Mouse (Mus musculus) forebrain, embryonic 15.5 days (tissue): ENCODE results near the gene Eml3. TPM values are rescaled to one million over a fixed set of nuclear protein-coding genes. Genes with fewer than 3 reads are reported as not detected.
A peak's percentile ranks its signal among the peaks of the same experiment; 100 is the strongest.

Experiments
- ATAC-seq: fragments of 200-750 bp; cut with Nextera tagmentation; replicated peaks from 2 replicates; pipeline ENCODE4 v1.8.0; 2017; ENCODE audit warnings: mild to moderate bottlenecking, moderate TSS enrichment, moderate library complexity
- H3K27ac ChIP-seq: fragments of 300-500 bp; sonication (generic); replicated peaks from 2 replicates; pipeline ENCODE4 v1.5.1; 2015; ENCODE audit warnings: mild to moderate bottlenecking, inconsistent platforms
- H3K27me3 ChIP-seq: fragments of 300-500 bp; sonication (generic); 2 replicates; pipeline ENCODE4 v1.6.1; 2015; ENCODE audit warnings: inconsistent platforms
- H3K36me3 ChIP-seq: fragments of 300-500 bp; sonication (generic); 2 replicates; pipeline ENCODE4 v1.6.1; 2015; ENCODE audit warnings: mild to moderate bottlenecking, inconsistent platforms
- H3K4me1 ChIP-seq: fragments of 300-500 bp; sonication (generic); 2 replicates; pipeline ENCODE4 v1.6.1; 2015; ENCODE audit warnings: inconsistent platforms
- H3K4me2 ChIP-seq: fragments of 300-500 bp; sonication (generic); replicated peaks from 2 replicates; pipeline ENCODE4 v1.6.1; 2015; ENCODE audit warnings: mild to moderate bottlenecking, inconsistent platforms
- H3K4me3 ChIP-seq: fragments of 300-500 bp; sonication (generic); 2 replicates; pipeline ENCODE4 v1.5.1; 2015; ENCODE audit warnings: mild to moderate bottlenecking, inconsistent platforms
- H3K9ac ChIP-seq: fragments of 300-500 bp; sonication (generic); replicated peaks from 2 replicates; pipeline ENCODE4 v1.6.1; 2015; ENCODE audit warnings: mild to moderate bottlenecking, inconsistent platforms
- H3K9me3 ChIP-seq: fragments of 300-500 bp; sonication (generic); 2 replicates; pipeline ENCODE4 v1.6.1; 2016; ENCODE audit warnings: inconsistent platforms
- whole genome bisulfite sequencing: fragments of 180-500 bp; shearing (Covaris S2); methylation state at CpG from one replicate; pipeline ENCODE4 v1.1.7; 2015; ENCODE audit warnings: mixed read lengths; 5-methylcytosine and 5-hydroxymethylcytosine counted together
- polyA plus RNA-seq: library from polyadenylated mRNA; unstranded; fragments of >200 nt; fragmentation: Nextera tagmentation; extraction: Ambion mirVana; gene quantifications from 2 replicates; pipeline ENCODE4 v1.2.1, GENCODE M21; 2015

The Eml3 gene
- polyA plus RNA-seq, 1 experiment from 2014 or later, result 11.7 TPM

DNA sequence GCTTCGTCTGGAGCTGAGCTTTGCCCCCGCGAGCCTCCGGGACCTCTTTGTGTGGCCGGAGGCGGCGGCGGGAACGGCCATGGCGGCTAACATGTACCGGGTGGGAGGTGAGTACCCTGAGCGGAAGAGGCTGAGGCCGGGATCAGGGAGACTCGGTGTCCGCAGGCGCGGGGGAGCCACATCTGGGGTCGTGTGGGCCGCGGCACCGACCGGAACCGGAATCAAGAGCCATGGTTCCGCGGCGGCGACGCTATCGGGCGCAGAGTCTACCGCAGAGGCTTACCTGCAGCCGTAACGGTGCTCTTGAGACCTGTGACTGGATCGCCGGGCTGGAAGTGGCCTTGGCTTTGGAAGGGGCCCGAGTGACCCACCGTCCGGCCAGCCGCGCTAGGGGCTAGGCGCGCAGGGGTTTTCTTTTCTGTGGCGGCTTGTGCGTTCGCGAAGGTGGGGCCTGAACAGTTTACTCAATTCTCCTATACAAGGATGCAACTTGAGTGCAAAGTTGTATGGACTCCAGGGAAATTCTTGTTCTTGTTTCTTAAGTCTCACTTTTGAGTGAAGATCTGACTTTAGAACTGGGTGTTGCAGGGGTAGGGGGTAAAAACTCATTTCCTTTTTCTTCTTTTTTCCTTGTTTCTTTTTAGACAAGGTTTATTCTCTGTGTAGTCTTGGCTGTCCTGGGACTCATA lies 13.1 kb downstream of the Eml3 start:
- Histone ChIP-seq H3K4me1 (peaks cover 40% of the 10 kb centered on the region), H3K9me3 (no peaks in the 10 kb centered on the region), H3K36me3 (peaks cover 26% of the 10 kb centered on the region), H3K4me3 (peak overlapping the region; percentile 100), H3K27ac (peak overlapping the region; percentile 95), H3K27me3 (no peaks in the 10 kb centered on the region), H3K9ac (peak overlapping the region; percentile 99), H3K4me2 (peak overlapping the region; percentile 68)
- under 1% methylated on average over 46 of the region's 46 CpGs for WGBS
- ATAC-seq, result peak; percentile 59

GRCm38 (mm10) chr19:8943047-8943446 lies 13.7 kb downstream of the Eml3 start:
- Histone ChIP-seq H3K27me3 (no peaks in the 10 kb centered on the region), H3K4me2 (peak overlapping the region; percentile 68), H3K36me3 (peaks cover 33% of the 10 kb centered on the region), H3K4me1 (peaks cover 40% of the 10 kb centered on the region), H3K27ac (no peak overlapping the region), H3K9me3 (no peaks in the 10 kb centered on the region), H3K4me3 (peak overlapping the region; percentile 100), H3K9ac (peak overlapping the region; percentile 99)
- no peak for ATAC-seq
- WGBS, result 67% methylated on average over 2 of the region's 2 CpGs

GRCm38 (mm10) chr19:8944062-8944461 lies 14.7 kb downstream of the Eml3 start:
- H3K27ac ChIP-seq, result peak overlapping the region; percentile 27; the same call in 1 of the 2 replicates
- H3K9ac ChIP-seq, result peak overlapping the region; percentile 33
- ATAC-seq, result no peak
- 42% methylated on average over 5 of the region's 5 CpGs for WGBS
- no peaks in the 10 kb centered on the region for H3K27me3 ChIP-seq
- no peaks in the 10 kb centered on the region for H3K9me3 ChIP-seq
- peak overlapping the region; percentile 68 for H3K4me2 ChIP-seq
- peaks cover 43% of the 10 kb centered on the region for H3K36me3 ChIP-seq
- H3K4me1 ChIP-seq, result peaks cover 40% of the 10 kb centered on the region
- peak overlapping the region; percentile 100 for H3K4me3 ChIP-seq

DNA sequence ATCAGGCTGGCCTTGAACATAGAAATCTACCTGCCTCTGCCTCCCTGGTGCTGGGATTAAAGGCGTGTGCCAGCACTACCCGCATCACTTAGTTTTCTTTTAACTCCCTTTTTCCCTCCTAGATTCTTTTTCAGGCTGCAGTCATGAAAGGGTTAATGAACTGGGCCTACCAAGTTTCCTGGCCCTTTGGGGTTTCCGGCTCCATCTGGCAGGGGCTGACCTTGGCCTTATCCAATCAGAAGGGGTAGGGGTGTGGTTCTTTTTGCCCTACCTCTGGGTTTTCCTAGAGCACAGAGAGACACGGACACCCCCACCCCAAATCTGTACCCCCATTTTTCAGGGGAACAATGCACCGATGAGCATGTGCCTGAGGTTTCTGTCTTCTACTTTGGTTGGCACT lies 15.4 kb downstream of the Eml3 start:
- no peaks in the 10 kb centered on the region for H3K9me3 ChIP-seq
- peaks cover 40% of the 10 kb centered on the region for H3K4me1 ChIP-seq
- peak overlapping the region; percentile 16; the same call in 1 of the 2 replicates for H3K9ac ChIP-seq
- H3K27me3 ChIP-seq, result no peaks in the 10 kb centered on the region
- H3K36me3 ChIP-seq, result peaks cover 48% of the 10 kb centered on the region
- no peak for ATAC-seq
- peak overlapping the region; percentile 68 for H3K4me2 ChIP-seq
- WGBS, result 31% methylated on average over 5 of the region's 5 CpGs
- 0 out of 2 replicates have a peak overlapping the region, but pooled peaks have one; percentile 23 for H3K27ac ChIP-seq
- peak overlapping the region; percentile 22 for H3K4me3 ChIP-seq

DNA sequence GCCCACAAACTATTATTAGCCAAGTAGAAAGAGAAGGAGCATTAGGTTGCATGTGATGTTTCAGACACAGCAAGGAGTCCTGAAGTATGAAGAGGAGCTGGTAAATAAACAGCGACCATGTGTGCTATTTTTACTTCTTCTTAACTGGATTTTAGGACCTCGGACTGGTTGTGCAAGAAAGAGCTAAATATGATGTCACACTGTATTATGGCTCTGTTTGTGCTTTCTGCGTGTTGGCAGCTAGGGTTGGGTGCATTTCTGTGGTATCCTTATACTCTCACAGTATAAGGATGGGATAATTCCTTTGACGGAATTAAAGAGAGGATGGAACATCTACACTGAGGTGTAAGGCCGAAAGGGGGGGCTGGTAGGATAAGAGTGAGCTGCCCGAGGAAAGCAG lies 15.9 kb downstream of the Eml3 start:
- Histone ChIP-seq H3K9ac (no peak overlapping the region), H3K27ac (0 out of 2 replicates have a peak overlapping the region, but pooled peaks have one; percentile 23), H3K9me3 (no peaks in the 10 kb centered on the region), H3K4me2 (peak overlapping the region; percentile 68), H3K27me3 (no peaks in the 10 kb centered on the region), H3K36me3 (peaks cover 51% of the 10 kb centered on the region), H3K4me1 (peaks cover 40% of the 10 kb centered on the region), H3K4me3 (peak overlapping the region; percentile 22; the same call in 1 of the 2 replicates)
- ATAC-seq, result no peak
- WGBS, result 84% methylated on average over 6 of the region's 6 CpGs

- H3K9ac ChIP-seq, result no peak overlapping the region
- ATAC-seq, result no peak
- no peaks in the 10 kb centered on the region for H3K27me3 ChIP-seq
- peaks cover 68% of the 10 kb centered on the region for H3K36me3 ChIP-seq
- no peak overlapping the region for H3K27ac ChIP-seq
- H3K9me3 ChIP-seq, result no peaks in the 10 kb centered on the region
- 91% methylated on average over 7 of the region's 7 CpGs for WGBS
- peaks cover 38% of the 10 kb centered on the region for H3K4me1 ChIP-seq
- H3K4me2 ChIP-seq, result no peak overlapping the region
- no peak overlapping the region for H3K4me3 ChIP-seq
Measured at GRCm38 (mm10) chr19:8946929-8947328, 17.6 kb downstream of the Eml3 start.

GRCm38 (mm10) chr19:8950190-8950589 lies 20.8 kb downstream of the Eml3 start:
- Histone ChIP-seq H3K4me1 (peaks cover 39% of the 10 kb centered on the region), H3K9ac (no peak overlapping the region), H3K36me3 (peaks cover 67% of the 10 kb centered on the region), H3K4me3 (no peak overlapping the region), H3K27me3 (no peaks in the 10 kb centered on the region), H3K4me2 (no peak overlapping the region), H3K9me3 (no peaks in the 10 kb centered on the region), H3K27ac (no peak overlapping the region)
- WGBS, result 92% methylated on average over 5 of the region's 5 CpGs
- ATAC-seq, result no peak

DNA sequence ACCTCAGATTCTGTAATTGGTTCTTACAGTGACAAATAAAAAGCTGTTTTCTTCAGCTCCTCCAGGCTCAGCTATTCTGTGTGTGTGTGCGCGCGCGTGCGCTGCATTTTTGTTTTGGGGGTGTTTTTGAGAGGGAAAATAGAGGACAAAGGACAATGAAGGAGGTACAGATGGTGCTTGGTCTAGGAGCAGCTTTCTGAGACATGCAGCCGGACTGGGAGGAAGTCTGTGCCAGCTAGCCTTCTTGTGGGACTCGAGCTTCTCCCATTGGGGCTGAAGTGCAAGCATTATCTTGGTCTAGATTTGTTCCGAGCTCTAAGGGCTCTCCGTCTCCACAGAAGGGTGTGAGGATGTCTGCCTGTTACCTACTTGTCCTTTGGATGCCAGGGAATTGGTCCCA lies 22.9 kb downstream of the Eml3 start:
- peak; percentile 14 for ATAC-seq
- no peaks in the 10 kb centered on the region for H3K27me3 ChIP-seq
- H3K4me3 ChIP-seq, result peak overlapping the region; percentile 94; the same call in 1 of the 2 replicates
- H3K4me2 ChIP-seq, result peak overlapping the region; percentile 91; the same call in 1 of the 2 replicates
- 36% methylated on average over 9 of the region's 9 CpGs for WGBS
- peak overlapping the region; percentile 55 for H3K9ac ChIP-seq
- no peaks in the 10 kb centered on the region for H3K9me3 ChIP-seq
- peaks cover 61% of the 10 kb centered on the region for H3K36me3 ChIP-seq
- peak overlapping the region; percentile 99 for H3K27ac ChIP-seq
- H3K4me1 ChIP-seq, result peaks cover 45% of the 10 kb centered on the region

DNA sequence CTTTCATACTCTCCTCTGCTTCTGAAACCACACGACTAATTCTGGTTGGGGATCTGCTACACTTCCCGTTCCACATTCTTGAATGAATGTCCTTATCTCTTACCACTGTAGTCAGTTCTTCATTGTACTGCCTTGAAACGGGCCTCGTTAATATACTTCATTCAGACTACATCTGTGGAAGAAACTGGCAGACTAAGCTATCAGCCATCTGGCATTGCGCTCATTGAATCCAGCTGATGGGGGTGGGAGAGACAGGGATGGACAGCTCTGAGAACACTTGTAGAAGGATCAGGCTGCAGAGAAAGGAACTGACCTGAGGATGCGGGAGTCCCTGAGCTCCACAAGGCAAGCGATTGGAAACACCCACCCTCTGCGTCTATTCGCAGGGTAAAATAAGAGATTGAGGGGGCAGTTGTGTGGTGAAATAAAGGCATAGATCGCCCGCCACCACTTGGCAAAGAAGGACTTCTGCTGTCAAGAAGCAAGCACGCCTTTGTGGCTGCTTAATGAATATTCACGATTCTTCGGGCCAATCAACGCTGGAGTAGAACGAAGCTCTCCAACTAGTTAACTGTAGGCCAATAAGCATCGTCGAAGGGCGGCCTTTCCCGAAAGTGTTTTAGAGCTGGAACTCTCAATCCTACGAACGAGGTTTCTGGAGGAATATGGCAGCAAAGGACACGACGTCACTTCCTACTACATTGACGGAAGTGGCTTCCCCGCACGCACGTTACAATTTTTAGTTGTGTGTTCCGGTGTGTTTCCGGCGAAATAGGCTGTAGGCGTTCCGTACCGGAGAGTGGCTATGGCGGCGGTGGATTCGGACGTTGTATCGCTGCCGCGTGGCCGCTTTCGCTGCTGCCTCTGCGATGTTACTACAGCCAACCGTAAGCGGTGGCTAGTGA lies 24.0 kb downstream of the Eml3 start, which contains the start of gene Tut1:
TSS of gene Tut1 (plus strand) at position 713 of the 905 bp plus-strand sequence.
- Histone ChIP-seq H3K4me3 (peak within 1 kb of the TSS; percentile 94), H3K9ac (peak within 1 kb of the TSS; percentile 73), H3K36me3 (peaks cover 57% of the 10 kb centered on the region), H3K4me1 (peaks cover 45% of the 10 kb centered on the region), H3K27me3 (no peaks in the 10 kb centered on the region), H3K27ac (peak within 1 kb of the TSS; percentile 99), H3K4me2 (peak within 1 kb of the TSS; percentile 91), H3K9me3 (no peaks in the 10 kb centered on the region)
- 2% methylated on average over 46 of the region's 46 CpGs for WGBS
- ATAC-seq, result peak; percentile 97

- H3K27ac ChIP-seq, result peak overlapping the region; percentile 99
- WGBS, result 7% methylated on average over 9 of the region's 9 CpGs
- peaks cover 55% of the 10 kb centered on the region for H3K36me3 ChIP-seq
- no peaks in the 10 kb centered on the region for H3K27me3 ChIP-seq
- H3K4me3 ChIP-seq, result peak overlapping the region; percentile 94
- H3K4me2 ChIP-seq, result peak overlapping the region; percentile 91
- ATAC-seq, result no peak
- peaks cover 45% of the 10 kb centered on the region for H3K4me1 ChIP-seq
- H3K9me3 ChIP-seq, result no peaks in the 10 kb centered on the region
- peak overlapping the region; percentile 73 for H3K9ac ChIP-seq
Measured at GRCm38 (mm10) chr19:8954171-8954570, 24.8 kb downstream of the Eml3 start.

- no peaks in the 10 kb centered on the region for H3K9me3 ChIP-seq
- no peak overlapping the region for H3K27ac ChIP-seq
- WGBS, result 89% methylated on average over 2 of the region's 2 CpGs
- peaks cover 80% of the 10 kb centered on the region for H3K36me3 ChIP-seq
- peaks cover 9% of the 10 kb centered on the region for H3K4me1 ChIP-seq
- ATAC-seq, result no peak
- H3K27me3 ChIP-seq, result no peaks in the 10 kb centered on the region
- H3K4me3 ChIP-seq, result no peak overlapping the region
- H3K9ac ChIP-seq, result no peak overlapping the region
- H3K4me2 ChIP-seq, result no peak overlapping the region
Measured at GRCm38 (mm10) chr19:8962256-8962655, 32.9 kb downstream of the Eml3 start.

GRCm38 (mm10) chr19:8965075-8965474 lies 35.7 kb downstream of the Eml3 start:
- Histone ChIP-seq H3K27me3 (no peaks in the 10 kb centered on the region), H3K9me3 (no peaks in the 10 kb centered on the region), H3K36me3 (peaks cover 76% of the 10 kb centered on the region), H3K9ac (no peak overlapping the region), H3K27ac (no peak overlapping the region), H3K4me2 (no peak overlapping the region), H3K4me3 (no peak overlapping the region), H3K4me1 (peaks cover 24% of the 10 kb centered on the region)
- no peak for ATAC-seq
- WGBS, result 91% methylated on average over 11 of the region's 11 CpGs
